Mouse (Mus musculus) R1 (cell line): Measurements from ENCODE around the gene Olfr124.

ENCODE experiments used
- DNase-seq: peaks from one replicate; pipeline ENCODE4 v3.0.0-alpha.2; 2018; ENCODE audit warnings: low read depth, low spot score

Olfr124 gene

DNA sequence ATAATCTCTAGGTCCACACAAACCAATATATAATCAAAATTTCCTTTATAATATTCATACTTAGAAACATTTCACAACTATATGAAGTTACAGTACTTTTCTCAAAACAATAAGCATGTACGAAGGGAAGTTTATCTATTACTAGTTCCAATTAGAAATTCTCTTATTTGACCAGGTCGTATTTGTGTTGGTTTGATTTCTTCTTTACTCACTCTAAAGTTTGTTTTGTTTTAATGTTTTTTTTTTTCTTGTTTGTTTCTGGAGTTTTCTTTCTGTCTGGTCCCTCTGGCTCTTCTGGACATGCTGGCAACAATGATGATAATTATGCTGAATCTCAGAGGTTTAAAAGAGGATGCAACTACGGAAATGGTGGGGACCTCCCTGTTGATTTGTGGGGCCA lies at the start of gene Olfr124:
TSS of gene Olfr124 (plus strand) at position 301 of the 400 bp plus-strand sequence.
- DNase-seq = no peak

DNA sequence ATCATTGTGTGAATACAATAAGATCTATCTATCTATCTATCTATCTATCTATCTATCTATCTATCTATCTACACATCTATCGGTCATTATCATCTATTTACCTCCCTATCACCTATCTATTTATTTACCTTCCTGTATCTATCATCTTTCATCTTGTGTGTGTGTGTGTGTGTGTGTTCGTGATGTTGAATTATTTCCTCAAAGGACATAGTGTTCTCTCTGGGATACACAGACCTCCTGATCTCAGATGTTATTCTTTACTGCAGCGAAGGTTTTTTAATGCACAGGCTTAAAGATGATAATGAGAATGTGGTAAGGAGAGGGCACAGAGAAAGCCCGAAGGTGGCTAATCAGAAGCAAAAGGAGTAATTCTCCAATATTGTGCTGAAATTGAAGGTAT lies 31.4 kb upstream of the Olfr124 start, which contains the start of gene Olfr122:
TSS of gene Olfr122 (plus strand) at position 301 of the 400 bp plus-strand sequence.
- DNase-seq = no peak

DNA sequence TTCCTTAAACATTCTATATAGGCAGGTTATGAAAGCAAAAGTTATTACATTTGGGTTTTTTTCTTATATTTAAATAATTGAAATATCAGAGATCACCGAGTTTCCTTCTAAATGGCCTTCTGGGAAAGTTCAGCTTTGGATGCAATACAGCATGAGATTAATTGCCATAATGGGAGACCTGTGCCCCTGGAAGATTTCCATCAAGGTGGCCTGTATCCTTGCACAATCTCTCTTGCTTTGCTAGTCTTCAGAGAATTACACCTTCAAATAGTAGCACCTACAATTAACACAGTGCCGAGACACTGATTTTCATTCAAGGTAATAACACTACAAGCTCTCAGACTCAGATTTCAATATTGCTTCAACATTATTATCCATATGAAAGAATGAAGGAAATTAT lies 6.5 kb upstream of the Olfr124 start, which contains the start of gene Olfr123:
TSS of gene Olfr123 (plus strand) at position 301 of the 400 bp plus-strand sequence.
- DNase-seq = no peak

DNA sequence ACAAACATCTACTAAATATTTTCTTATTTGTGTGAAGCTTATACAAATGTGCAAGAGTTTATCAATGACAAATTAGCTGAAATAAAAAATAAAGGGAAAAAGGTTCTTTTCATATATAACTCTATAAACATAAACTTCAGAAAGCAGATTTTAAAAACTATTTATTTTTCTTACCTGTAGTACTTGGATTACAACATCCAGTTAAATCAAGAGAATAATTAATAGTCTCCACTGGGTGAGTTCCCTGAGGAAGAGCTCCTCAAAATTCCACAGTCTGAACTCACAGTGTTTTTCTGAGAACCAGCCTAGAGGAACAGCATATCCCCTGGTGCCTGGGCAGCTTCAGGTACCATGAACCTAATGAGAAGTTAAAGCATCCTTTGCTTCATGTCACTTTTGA lies 33.0 kb downstream of the Olfr124 start, which contains the start of gene Olfr125:
TSS of gene Olfr125 (plus strand) at position 301 of the 400 bp plus-strand sequence.
- DNase-seq = no peak

DNA sequence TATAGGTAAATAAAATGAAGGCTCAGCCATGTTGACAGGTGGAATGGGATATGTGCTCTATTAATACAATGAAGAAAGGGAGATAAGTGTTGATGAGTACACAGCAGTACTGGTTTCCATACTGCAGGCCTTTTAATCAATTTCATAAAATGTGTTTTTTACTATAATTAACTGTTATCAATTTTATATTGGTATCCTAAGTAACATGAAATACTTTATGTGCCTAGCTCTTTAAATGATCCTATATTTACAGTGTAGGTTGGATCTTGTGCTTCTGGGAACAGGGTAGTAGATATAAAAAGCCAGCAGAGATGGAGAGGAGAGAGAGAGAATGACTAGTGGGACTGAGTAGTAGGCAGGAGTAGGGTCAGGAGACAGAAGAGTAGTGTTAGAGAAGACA lies 47.5 kb downstream of the Olfr124 start, which contains the start of gene Olfr126:
TSS of gene Olfr126 (plus strand) at position 301 of the 400 bp plus-strand sequence.
- no peak for DNase-seq
